ENCODE assay signal across 15 mouse cellular contexts in genomic region chr6:92463768-92464167, GRCm38 (mm10).
A peak's percentile ranks its signal among the peaks of the same experiment; 100 is the strongest.
DNase-seq lines count a peak whose midpoint lies in the region; ATAC-seq and TF ChIP-seq lines count a peak whose summit lies in the region.
"Had no signal": no experiment of that assay in that cellular context is flagged by ENCODE, and none has a peak within 500 bp of the region (broad histone marks: within the 10 kb centered on the region; RNA-seq: fewer than 3 reads in every experiment).

No protein-coding gene starts in this region.

- TF ChIP-seq CTCF in lung, postnatal 0 days (IDR thresholded peaks at IDR 0.05): no peak
- no peak for TF ChIP-seq CTCF in olfactory bulb, adult 2 months (IDR thresholded peaks at IDR 0.05; ENCODE audit: insufficient read depth, low read depth, low read length)

- no peak for TF ChIP-seq POLR2A in olfactory bulb, adult 2 months (IDR thresholded peaks at IDR 0.05; ENCODE audit: insufficient read depth, low read depth, low read length)

- no peak overlapping the region for H3K4me2 ChIP-seq in heart, embryonic 13.5 days
- H3K4me2 ChIP-seq in lung, postnatal 0 days (replicated peaks; ENCODE audit: low read depth, low read length): no peak overlapping the region
- H3K4me2 ChIP-seq: liver, embryonic 15.5 days had no signal

- H3K27ac ChIP-seq in heart, embryonic 13.5 days (replicated peaks): peak overlapping the region; percentile 87
- H3K27ac ChIP-seq in heart, embryonic 10.5 days: no peak overlapping the region
- peak overlapping the region; percentile 73 for H3K27ac ChIP-seq in lung, postnatal 0 days (ENCODE audit: low read length)
- peak overlapping the region; percentile 31; the same call in 1 of the 2 replicates for H3K27ac ChIP-seq in olfactory bulb, adult 2 months (ENCODE audit: insufficient read depth, low read depth, low read length)
- H3K27ac ChIP-seq: liver, embryonic 15.5 days had no signal

- H3K4me3 ChIP-seq in heart, embryonic 13.5 days: no peak overlapping the region
- no peak overlapping the region for H3K4me3 ChIP-seq in heart, embryonic 10.5 days
- H3K4me3 ChIP-seq in lung, postnatal 0 days (ENCODE audit: low read depth, low read length): no peak overlapping the region
- H3K4me3 ChIP-seq in olfactory bulb, adult 2 months (ENCODE audit: insufficient read depth, low read depth, low read length): no peak overlapping the region
- H3K4me3 ChIP-seq: liver, embryonic 15.5 days; megakaryocyte, embryonic 14.5 days had no signal

- H3K27me3 ChIP-seq in heart, embryonic 13.5 days (replicated peaks): no peaks in the 10 kb centered on the region
- no peaks in the 10 kb centered on the region for H3K27me3 ChIP-seq in heart, embryonic 10.5 days (ENCODE audit: insufficient read depth, poor library complexity, severe bottlenecking)
- no peaks in the 10 kb centered on the region for H3K27me3 ChIP-seq in lung, postnatal 0 days (replicated peaks; ENCODE audit: insufficient read depth, low read length)
- H3K27me3 ChIP-seq: liver, embryonic 15.5 days had no signal

- H3K36me3 ChIP-seq in heart, embryonic 13.5 days: no peaks in the 10 kb centered on the region
- H3K36me3 ChIP-seq in heart, embryonic 10.5 days: no peaks in the 10 kb centered on the region
- H3K36me3 ChIP-seq in lung, postnatal 0 days (ENCODE audit: insufficient read depth, low read length): no peaks in the 10 kb centered on the region
- H3K36me3 ChIP-seq: liver, embryonic 15.5 days had no signal

- H3K4me1 ChIP-seq in heart, embryonic 13.5 days: peaks cover 67% of the 10 kb centered on the region
- peaks cover 45% of the 10 kb centered on the region for H3K4me1 ChIP-seq in heart, embryonic 10.5 days
- H3K4me1 ChIP-seq in lung, postnatal 0 days (ENCODE audit: insufficient read depth, low read depth, low read length): peaks cover 22% of the 10 kb centered on the region; the same call in 1 of the 2 replicates
- peaks cover 23% of the 10 kb centered on the region for H3K4me1 ChIP-seq in olfactory bulb, adult 2 months (ENCODE audit: control insufficient read depth, insufficient read depth, low read length)

- WGBS in heart, embryonic 13.5 days: 44% methylated on average over 9 of the region's 9 CpGs
- WGBS in heart, embryonic 10.5 days: 46% methylated on average over 9 of the region's 9 CpGs
- 34% methylated on average over 9 of the region's 9 CpGs for WGBS in lung, postnatal 0 days
- WGBS in olfactory bulb, adult 2 months: 40% methylated on average over 9 of the region's 9 CpGs

- H3K9me3 ChIP-seq in heart, embryonic 13.5 days: no peaks in the 10 kb centered on the region
- no peaks in the 10 kb centered on the region for H3K9me3 ChIP-seq in heart, embryonic 10.5 days
- no peaks in the 10 kb centered on the region for H3K9me3 ChIP-seq in lung, postnatal 0 days (ENCODE audit: low read length)
- H3K9me3 ChIP-seq: liver, embryonic 15.5 days; megakaryocyte, embryonic 14.5 days had no signal

- ATAC-seq in heart, embryonic 13.5 days (ENCODE audit: extremely low read depth, insufficient number of reproducible peaks, low FRiP score, low TSS enrichment): no peak
- ATAC-seq in lung, postnatal 0 days: no peak
- no peak for ATAC-seq in megakaryocyte progenitor cell, adult 5-6 weeks (replicated peaks; ENCODE audit: poor library complexity)
- ATAC-seq: activated CD4-positive, CD25-positive, alpha-beta regulatory T cell, adult 4 months; forebrain, embryonic 14.5 days; hindbrain, embryonic 16.5 days had no signal

- no peak overlapping the region for H3K9ac ChIP-seq in heart, embryonic 13.5 days
- no peak overlapping the region for H3K9ac ChIP-seq in lung, postnatal 0 days (replicated peaks; ENCODE audit: low read depth)
- H3K9ac ChIP-seq: liver, embryonic 15.5 days had no signal

- DNase-seq in heart, embryonic 10.5 days (ENCODE audit: low spot score): no peak
- no peak for DNase-seq in lung, postnatal 0 days (ENCODE audit: low spot score)
- no peak for DNase-seq in lung, postnatal 10 days
- peak; percentile 42 for DNase-seq in brain, adult 2 months (ENCODE audit: low read depth, low spot score)
- no peak for DNase-seq in retina, embryonic 14.5 days (ENCODE audit: low spot score)
- DNase-seq: cerebellum, adult 11 months; left cerebral cortex, postnatal 4 days had no signal

- no peak for TF ChIP-seq EP300 in lung, postnatal 0 days (IDR thresholded peaks at IDR 0.05)
